Mouse (Mus musculus): ENCODE data around the gene Pbx1.
A peak's percentile ranks its signal among the peaks of the same experiment; 100 is the strongest.

The Pbx1 gene

DNA sequence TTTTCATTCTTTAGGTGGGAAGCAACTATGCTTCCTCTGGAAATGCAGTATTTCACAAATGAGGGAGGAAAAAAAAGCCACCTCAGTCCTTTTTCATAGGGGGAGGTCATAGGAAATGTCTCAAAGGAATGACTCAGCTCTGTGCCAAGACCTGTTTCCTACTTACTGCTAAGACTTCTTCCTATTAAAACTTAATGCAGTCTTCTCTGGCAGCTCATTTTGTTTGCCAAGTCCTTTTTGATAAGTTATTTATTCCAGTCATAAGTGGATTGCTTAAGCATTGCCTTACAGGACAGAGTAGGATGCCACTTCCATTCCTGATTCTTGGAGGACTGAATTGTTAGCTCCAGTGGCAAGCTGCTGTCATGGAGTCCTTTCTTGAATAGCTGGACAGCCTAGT, 41.3 kb downstream of the Pbx1 start:
- Histone ChIP-seq H3K4me3 (replicated peaks; ENCODE audit: low read length) (no peak overlapping the region), H3K36me3 (ENCODE audit: insufficient read depth, low read length) (no peaks in the 10 kb centered on the region), H3K27me3 (ENCODE audit: insufficient read depth, low read length) (no peaks in the 10 kb centered on the region), H3K4me1 (replicated peaks; ENCODE audit: low read depth, low read length) (peaks cover 45% of the 10 kb centered on the region), H3K9me3 (ENCODE audit: low read length) (no peaks in the 10 kb centered on the region)
- TF ChIP-seq CTCF (conservative IDR thresholded peaks at IDR 0.05; ENCODE audit: low read length) (no peak), POU5F1 (IDR thresholded peaks at IDR 0.05; ENCODE audit: borderline replicate concordance, low read length) (no peak), NANOG (IDR thresholded peaks at IDR 0.05; ENCODE audit: borderline replicate concordance, low read length) (no peak)

DNA sequence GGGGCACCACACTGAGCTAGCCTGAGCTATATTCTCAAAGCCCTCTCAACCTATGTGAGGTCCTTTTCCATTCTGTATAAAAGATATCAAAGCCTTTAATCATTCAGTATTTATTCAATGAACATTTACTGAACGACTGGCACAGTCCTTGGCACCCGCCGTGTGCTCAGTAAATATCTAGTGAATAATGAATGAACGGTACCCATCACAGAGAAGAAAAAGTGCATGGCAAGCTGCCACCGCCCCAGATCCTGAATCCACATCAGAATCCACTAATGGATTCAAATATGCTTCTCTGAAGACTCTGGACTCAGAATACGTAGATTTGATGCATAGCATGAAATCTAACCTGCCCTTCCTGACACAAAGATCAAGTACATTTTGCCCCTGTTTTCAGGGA, 45.9 kb downstream of the Pbx1 start:
- Histone ChIP-seq H3K4me3 (replicated peaks; ENCODE audit: low read length) (no peak overlapping the region), H3K4me1 (replicated peaks; ENCODE audit: low read depth, low read length) (peaks cover 46% of the 10 kb centered on the region), H3K36me3 (ENCODE audit: insufficient read depth, low read length) (no peaks in the 10 kb centered on the region), H3K27me3 (ENCODE audit: insufficient read depth, low read length) (no peaks in the 10 kb centered on the region), H3K9me3 (ENCODE audit: low read length) (no peaks in the 10 kb centered on the region)
- TF ChIP-seq POU5F1 (IDR thresholded peaks at IDR 0.05; ENCODE audit: borderline replicate concordance, low read length) (no peak), CTCF (conservative IDR thresholded peaks at IDR 0.05; ENCODE audit: low read length) (no peak), NANOG (IDR thresholded peaks at IDR 0.05; ENCODE audit: borderline replicate concordance, low read length) (no peak)

DNA sequence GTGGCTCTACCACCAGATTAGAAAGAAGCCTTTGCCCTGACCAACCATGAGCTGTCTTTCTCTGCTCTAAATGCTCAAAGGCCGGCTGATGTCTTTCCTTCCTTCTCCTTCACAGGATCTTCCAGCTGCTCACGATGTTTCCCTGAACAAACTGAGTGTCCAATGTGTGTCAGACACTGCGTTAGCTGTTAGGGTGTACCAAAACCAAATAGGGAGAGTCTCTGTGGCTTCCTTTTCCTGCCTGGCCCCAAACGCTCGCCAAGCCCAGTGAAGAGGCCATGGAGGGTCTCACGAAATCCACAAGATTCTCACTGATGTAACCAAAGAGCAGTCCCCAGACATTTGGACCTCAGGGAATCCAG, 47.5 kb downstream of the Pbx1 start:
- H3K36me3 ChIP-seq (ENCODE audit: insufficient read depth, low read length) = no peaks in the 10 kb centered on the region
- H3K4me1 ChIP-seq (replicated peaks; ENCODE audit: low read depth, low read length) = peaks cover 58% of the 10 kb centered on the region
- no peak overlapping the region for H3K4me3 ChIP-seq (replicated peaks; ENCODE audit: low read length)
- H3K9me3 ChIP-seq (ENCODE audit: low read length) = no peaks in the 10 kb centered on the region
- H3K27me3 ChIP-seq (ENCODE audit: insufficient read depth, low read length) = no peaks in the 10 kb centered on the region
- TF ChIP-seq NANOG (IDR thresholded peaks at IDR 0.05; ENCODE audit: borderline replicate concordance, low read length) = no peak
- no peak for TF ChIP-seq CTCF (conservative IDR thresholded peaks at IDR 0.05; ENCODE audit: low read length)
- no peak for TF ChIP-seq POU5F1 (IDR thresholded peaks at IDR 0.05; ENCODE audit: borderline replicate concordance, low read length)

DNA sequence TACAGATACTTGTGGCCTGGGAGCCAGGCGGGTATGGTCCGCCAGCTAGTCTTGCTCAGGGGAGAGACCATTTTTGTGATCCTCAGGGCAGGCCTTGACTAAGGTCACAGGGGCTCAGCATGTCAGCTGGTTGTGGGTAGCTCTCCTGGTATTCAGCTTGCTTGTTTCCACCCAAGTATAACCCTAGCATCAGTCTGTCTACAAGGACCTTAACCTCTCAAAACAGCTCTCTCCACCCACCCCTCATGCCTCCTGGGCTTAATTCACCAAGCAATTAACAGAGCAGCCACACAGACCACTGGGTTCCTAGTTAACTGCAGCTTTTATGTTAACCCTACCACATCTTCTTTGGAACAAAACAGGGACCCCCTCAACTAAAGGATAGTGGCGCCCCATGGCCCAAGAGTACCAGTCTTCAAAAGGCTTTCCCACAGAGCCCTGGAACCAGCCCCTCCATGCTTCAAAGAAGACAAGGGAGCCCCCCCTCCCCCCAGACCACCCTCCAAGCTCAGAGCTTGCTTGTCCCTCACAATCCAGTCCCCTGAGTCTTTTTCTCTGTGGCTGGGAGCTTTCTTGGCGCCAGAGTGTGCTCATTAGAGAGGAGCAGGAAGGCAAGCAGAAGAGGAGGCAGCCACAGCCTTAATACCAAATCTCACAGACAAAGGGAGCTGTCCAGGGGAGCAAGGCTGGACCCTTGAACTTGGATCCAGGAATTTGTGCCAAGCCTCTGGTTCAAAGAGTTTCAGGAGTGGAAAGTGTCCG, 48.1 kb downstream of the Pbx1 start:
- Histone ChIP-seq H3K36me3 (ENCODE audit: insufficient read depth, low read length) (no peaks in the 10 kb centered on the region), H3K4me1 (replicated peaks; ENCODE audit: low read depth, low read length) (peaks cover 58% of the 10 kb centered on the region), H3K27me3 (ENCODE audit: insufficient read depth, low read length) (no peaks in the 10 kb centered on the region), H3K4me3 (replicated peaks; ENCODE audit: low read length) (no peak overlapping the region), H3K9me3 (ENCODE audit: low read length) (no peaks in the 10 kb centered on the region)
- TF ChIP-seq CTCF (conservative IDR thresholded peaks at IDR 0.05; ENCODE audit: low read length) (no peak), NANOG (IDR thresholded peaks at IDR 0.05; ENCODE audit: borderline replicate concordance, low read length) (no peak)

DNA sequence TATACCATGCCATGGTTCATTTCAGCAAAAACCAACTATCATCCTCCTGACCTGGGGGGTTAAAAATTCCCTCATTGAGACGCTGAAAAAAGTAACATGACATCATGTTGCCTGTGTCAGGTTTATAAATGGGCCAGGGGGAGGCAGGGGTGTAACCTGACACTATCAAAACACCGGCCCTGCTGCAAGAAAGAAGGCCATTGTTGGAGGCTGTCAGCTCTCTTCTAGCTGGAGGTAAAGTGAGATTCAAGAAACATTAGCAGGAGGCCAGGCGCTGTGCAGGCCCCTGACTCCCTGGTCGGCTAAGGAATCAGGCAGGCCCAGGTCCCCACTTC, 49.3 kb downstream of the Pbx1 start:
- TF ChIP-seq NANOG (IDR thresholded peaks at IDR 0.05; ENCODE audit: borderline replicate concordance, low read length) (no peak), CTCF (conservative IDR thresholded peaks at IDR 0.05; ENCODE audit: low read length) (no peak), POU5F1 (IDR thresholded peaks at IDR 0.05; ENCODE audit: borderline replicate concordance, low read length) (no peak)
- Histone ChIP-seq H3K4me3 (replicated peaks; ENCODE audit: low read length) (0 out of 2 replicates have a peak overlapping the region, but pooled peaks have one; percentile 13), H3K36me3 (ENCODE audit: insufficient read depth, low read length) (no peaks in the 10 kb centered on the region), H3K4me1 (replicated peaks; ENCODE audit: low read depth, low read length) (peaks cover 58% of the 10 kb centered on the region), H3K27me3 (ENCODE audit: insufficient read depth, low read length) (no peaks in the 10 kb centered on the region), H3K9me3 (ENCODE audit: low read length) (no peaks in the 10 kb centered on the region)

DNA sequence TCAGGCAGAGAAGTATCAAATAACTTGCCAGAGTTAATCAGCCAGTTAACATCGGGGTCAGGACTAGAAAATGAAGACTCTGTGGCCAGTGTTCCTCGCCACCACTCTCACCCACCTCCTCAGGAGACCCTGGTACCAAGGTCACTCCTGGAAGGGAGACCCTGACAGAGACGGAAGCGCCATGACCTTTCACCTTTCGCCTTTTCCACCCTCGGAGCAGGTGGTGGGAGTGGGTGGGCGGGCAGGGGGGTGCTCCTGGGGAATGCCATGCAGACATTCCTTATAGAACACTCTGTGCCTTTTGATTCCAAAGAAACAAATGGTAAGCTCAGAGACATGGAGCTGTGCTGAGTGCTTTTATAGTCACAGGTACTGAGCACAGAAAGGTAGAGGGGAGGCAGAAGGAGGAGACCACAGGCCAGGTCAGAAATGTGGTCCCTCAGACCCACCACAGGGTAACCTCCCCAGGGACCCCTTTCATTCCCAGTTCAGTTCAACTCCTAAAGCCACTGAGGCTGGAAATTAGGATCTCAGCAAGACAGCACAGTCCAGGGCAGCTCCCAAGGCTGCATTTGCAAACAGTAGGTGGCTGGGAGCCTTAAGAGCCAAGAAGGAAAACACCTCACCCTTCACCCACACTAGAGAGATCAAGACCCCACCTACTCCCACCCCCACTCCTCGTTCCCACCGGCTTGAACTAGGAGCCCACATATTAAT, 49.8 kb downstream of the Pbx1 start:
- H3K9me3 ChIP-seq (ENCODE audit: low read length) = no peaks in the 10 kb centered on the region

DNA sequence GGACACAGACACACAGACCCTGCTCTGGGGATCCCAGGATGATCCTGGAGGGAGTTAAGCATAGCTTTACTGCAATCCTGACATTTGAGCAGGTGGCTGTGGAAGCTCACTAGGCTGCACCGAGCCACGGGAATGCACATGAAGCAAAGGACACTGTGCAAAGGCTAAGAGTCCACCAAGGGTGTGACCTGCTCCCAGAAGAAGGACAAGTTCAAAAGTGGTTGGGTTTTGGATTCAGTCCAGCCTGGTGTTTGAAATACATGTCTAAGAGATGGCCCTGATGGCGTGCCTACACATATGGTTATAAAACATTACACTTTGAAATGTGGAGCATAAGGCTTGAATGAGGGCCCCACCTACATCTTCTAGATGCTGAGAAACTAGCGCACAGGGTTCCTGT, 50.6 kb downstream of the Pbx1 start:
- H3K27me3 ChIP-seq (ENCODE audit: insufficient read depth, low read length) = no peaks in the 10 kb centered on the region
- no peaks in the 10 kb centered on the region for H3K9me3 ChIP-seq (ENCODE audit: low read length)
- TF ChIP-seq POU5F1 (IDR thresholded peaks at IDR 0.05; ENCODE audit: borderline replicate concordance, low read length) (no peak), NANOG (IDR thresholded peaks at IDR 0.05; ENCODE audit: borderline replicate concordance, low read length) (no peak), CTCF (conservative IDR thresholded peaks at IDR 0.05; ENCODE audit: low read length) (no peak)
- H3K36me3 ChIP-seq (ENCODE audit: insufficient read depth, low read length) = no peaks in the 10 kb centered on the region
- no peak overlapping the region for H3K4me3 ChIP-seq (replicated peaks; ENCODE audit: low read length)
- H3K4me1 ChIP-seq (replicated peaks; ENCODE audit: low read depth, low read length) = peaks cover 58% of the 10 kb centered on the region

More for the DNA sequence above, 49.8 kb downstream of the Pbx1 start:
- TF ChIP-seq CTCF (conservative IDR thresholded peaks at IDR 0.05; ENCODE audit: low read length) (no peak), POU5F1 (IDR thresholded peaks at IDR 0.05; ENCODE audit: borderline replicate concordance, low read length) (no peak), NANOG (IDR thresholded peaks at IDR 0.05; ENCODE audit: borderline replicate concordance, low read length) (no peak)
- H3K36me3 ChIP-seq (ENCODE audit: insufficient read depth, low read length) = no peaks in the 10 kb centered on the region
- no peaks in the 10 kb centered on the region for H3K27me3 ChIP-seq (ENCODE audit: insufficient read depth, low read length)
- H3K4me1 ChIP-seq (replicated peaks; ENCODE audit: low read depth, low read length) = peaks cover 58% of the 10 kb centered on the region
- 0 out of 2 replicates have a peak overlapping the region, but pooled peaks have one; percentile 13 for H3K4me3 ChIP-seq (replicated peaks; ENCODE audit: low read length)

DNA sequence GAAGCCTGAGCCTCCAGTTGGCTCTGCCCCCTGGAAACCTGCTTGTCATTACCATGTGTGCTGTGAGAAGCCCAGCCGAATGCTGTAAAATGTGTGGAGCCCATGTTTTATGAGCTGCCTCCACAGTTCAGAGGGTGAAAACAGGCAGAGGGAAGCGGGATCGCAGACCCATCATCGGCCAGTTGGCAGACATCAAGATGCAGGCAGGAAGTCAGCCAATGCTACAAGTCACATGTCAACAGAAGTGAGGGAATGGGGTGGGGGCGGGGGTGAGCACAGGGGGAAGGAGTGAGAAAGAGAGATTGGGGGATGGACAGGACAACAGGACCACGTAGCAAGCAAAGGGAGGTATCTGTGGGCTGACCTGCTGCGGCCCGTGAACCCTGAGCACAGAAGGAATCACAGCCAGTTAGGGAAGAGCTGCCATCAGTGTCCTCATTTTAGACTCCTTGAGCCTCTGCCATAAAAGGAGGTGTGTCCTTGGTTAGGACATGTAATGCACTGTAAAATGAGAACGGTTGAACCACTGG, 51.8 kb downstream of the Pbx1 start:
- no peaks in the 10 kb centered on the region for H3K27me3 ChIP-seq (ENCODE audit: insufficient read depth, low read length)
- TF ChIP-seq POU5F1 (IDR thresholded peaks at IDR 0.05; ENCODE audit: borderline replicate concordance, low read length) = no peak
- no peak for TF ChIP-seq CTCF (conservative IDR thresholded peaks at IDR 0.05; ENCODE audit: low read length)
- TF ChIP-seq NANOG (IDR thresholded peaks at IDR 0.05; ENCODE audit: borderline replicate concordance, low read length) = no peak
- no peak overlapping the region for H3K4me3 ChIP-seq (replicated peaks; ENCODE audit: low read length)
- no peaks in the 10 kb centered on the region for H3K36me3 ChIP-seq (ENCODE audit: insufficient read depth, low read length)
- no peaks in the 10 kb centered on the region for H3K9me3 ChIP-seq (ENCODE audit: low read length)
- H3K4me1 ChIP-seq (replicated peaks; ENCODE audit: low read depth, low read length) = peaks cover 53% of the 10 kb centered on the region
